Mouse (Mus musculus) neural tube, embryonic 14.5 days (tissue): ENCODE data around the gene Hoxc10. TPM values are rescaled to one million over a fixed set of nuclear protein-coding genes. Genes with fewer than 3 reads are reported as not detected.

ENCODE experiments used
- ATAC-seq: fragments of 200-750 bp; cut with Nextera tagmentation; 2 replicates; pipeline ENCODE4 v1.8.0; 2017; ENCODE audit warnings: low read depth, mild to moderate bottlenecking, moderate TSS enrichment, moderate library complexity
- H3K27ac ChIP-seq: fragments of 300-500 bp; sonication (generic); 2 replicates; pipeline ENCODE4 v1.5.1; 2014; ENCODE audit warnings: low read depth, mild to moderate bottlenecking, control low read depth, low read length, moderate library complexity, mixed read lengths
- H3K27me3 ChIP-seq: fragments of 300-500 bp; sonication (generic); 2 replicates; pipeline ENCODE4 v1.6.1; 2014; ENCODE audit warnings: low read length; ENCODE audit not compliant: control insufficient read depth, insufficient read depth
- H3K36me3 ChIP-seq: fragments of 300-500 bp; sonication (generic); 2 replicates; pipeline ENCODE4 v1.6.1; 2014; ENCODE audit warnings: low read length, mixed read lengths; ENCODE audit not compliant: control insufficient read depth, insufficient read depth
- H3K4me1 ChIP-seq: fragments of 300-500 bp; sonication (generic); 2 replicates; pipeline ENCODE4 v1.6.1; 2014; ENCODE audit warnings: low read length; ENCODE audit not compliant: control insufficient read depth, insufficient read depth
- H3K4me2 ChIP-seq: fragments of 300-500 bp; sonication (generic); 2 replicates; pipeline ENCODE4 v1.6.1; 2014; ENCODE audit warnings: mild to moderate bottlenecking, low read depth, low read length, control low read depth
- H3K4me3 ChIP-seq: fragments of 300-500 bp; sonication (generic); 2 replicates; pipeline ENCODE4 v1.5.1; 2014; ENCODE audit warnings: low read depth, low read length, control low read depth, mixed read lengths
- H3K9ac ChIP-seq: fragments of 300-500 bp; sonication (generic); replicated peaks from 2 replicates; pipeline ENCODE4 v1.6.1; 2014; ENCODE audit warnings: low read depth, mild to moderate bottlenecking, control low read depth, low read length, mixed read lengths
- H3K9me3 ChIP-seq: fragments of 300-500 bp; sonication (generic); 2 replicates; pipeline ENCODE4 v1.6.1; 2016; ENCODE audit warnings: low read length; ENCODE audit not compliant: control insufficient read depth
- WGBS: fragments of 180-500 bp; shearing (Covaris S2); extraction: QIAGEN DNeasy Blood & Tissue Kit; methylation state at CpG from one replicate; pipeline ENCODE4 v1.1.7; 2014; 5-methylcytosine and 5-hydroxymethylcytosine counted together
- polyA plus RNA-seq: library from polyadenylated mRNA; unstranded; fragments of >200 nt; fragmentation: Nextera tagmentation; extraction: Ambion mirVana; gene quantifications from 2 replicates; pipeline ENCODE4 v1.2.1, GENCODE M21; 2014

Hoxc10 gene
- polyA plus RNA-seq, 1 experiment from 2014 or later: 94.7 TPM

DNA sequence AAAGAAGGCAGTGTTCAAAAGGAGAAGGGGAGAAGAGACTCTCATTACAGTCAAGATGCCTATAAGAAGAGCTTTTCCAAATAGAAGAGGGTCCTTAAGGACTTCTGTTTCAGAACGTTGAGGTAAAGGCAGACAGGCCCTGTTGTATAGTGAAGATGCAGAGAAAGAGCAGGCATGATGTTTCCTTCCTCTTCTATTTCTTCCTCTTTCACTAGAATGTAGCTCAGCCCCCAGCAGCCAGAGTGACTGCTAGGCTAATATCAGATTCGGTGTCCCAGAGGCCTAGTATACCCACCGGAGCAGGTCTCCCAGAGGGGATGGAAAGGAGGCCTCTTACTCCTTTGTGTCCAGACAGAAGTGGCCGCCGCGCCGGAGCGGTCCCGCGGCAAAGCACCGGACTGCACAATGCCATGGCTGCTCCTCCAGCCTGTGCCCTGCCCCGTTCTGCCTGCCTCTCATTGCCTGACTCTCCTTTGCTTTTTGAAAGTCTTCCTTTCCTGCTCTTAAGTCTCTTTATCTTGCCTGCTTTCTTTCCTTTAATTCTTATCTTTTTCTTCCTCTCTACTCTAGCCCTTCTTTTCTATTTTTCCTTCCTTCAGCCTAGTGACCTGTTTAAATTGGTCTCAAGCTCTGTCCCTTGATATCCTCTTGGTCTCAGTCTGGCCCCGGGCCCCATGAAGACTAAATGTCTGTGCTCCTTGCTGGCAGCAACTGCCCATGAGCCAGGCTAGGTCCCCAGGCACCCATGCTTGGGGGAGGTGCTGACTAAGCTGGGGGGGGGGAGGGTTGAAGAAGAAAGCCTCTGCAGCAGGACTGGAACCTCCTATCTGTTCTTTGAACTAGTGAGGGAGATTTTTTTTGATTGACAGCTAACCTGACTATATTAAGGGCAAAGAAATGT is 12.3 kb downstream of the Hoxc10 start:
- Histone ChIP-seq H3K27me3 (no peaks in the 10 kb centered on the region), H3K27ac (peak overlapping the region; percentile 99), H3K9me3 (no peaks in the 10 kb centered on the region), H3K9ac (peak overlapping the region; percentile 100), H3K4me3 (peak overlapping the region; percentile 87), H3K4me2 (peak overlapping the region; percentile 94), H3K36me3 (no peaks in the 10 kb centered on the region), H3K4me1 (peaks cover 8% of the 10 kb centered on the region; the same call in 1 of the 2 replicates)
- WGBS: 1% methylated on average over 13 of the region's 13 CpGs
- no peak for ATAC-seq

DNA sequence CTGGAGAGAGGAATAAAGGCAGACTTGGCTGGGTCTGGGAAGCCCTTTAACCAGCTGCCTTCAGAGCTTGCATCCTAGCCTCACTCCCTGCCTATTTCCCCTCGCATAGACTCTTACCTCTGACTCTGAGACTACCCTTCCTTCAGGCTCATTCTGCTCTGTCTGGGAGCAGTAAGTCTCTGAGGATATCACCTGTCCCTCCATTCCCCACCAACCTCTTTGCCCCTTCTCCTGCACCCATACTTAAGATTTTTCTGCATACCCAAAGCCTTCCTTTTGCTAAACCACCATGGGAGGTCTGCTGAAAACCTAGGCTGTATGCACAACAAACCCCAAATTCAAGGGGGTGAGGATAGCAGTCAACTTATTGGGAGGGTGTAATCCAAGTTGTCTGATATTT is 13.3 kb downstream of the Hoxc10 start:
- Histone ChIP-seq H3K4me1 (peaks cover 11% of the 10 kb centered on the region; the same call in 1 of the 2 replicates), H3K9ac (peak overlapping the region; percentile 100)
- 6% methylated on average over 1 of the region's 1 CpGs for WGBS

DNA sequence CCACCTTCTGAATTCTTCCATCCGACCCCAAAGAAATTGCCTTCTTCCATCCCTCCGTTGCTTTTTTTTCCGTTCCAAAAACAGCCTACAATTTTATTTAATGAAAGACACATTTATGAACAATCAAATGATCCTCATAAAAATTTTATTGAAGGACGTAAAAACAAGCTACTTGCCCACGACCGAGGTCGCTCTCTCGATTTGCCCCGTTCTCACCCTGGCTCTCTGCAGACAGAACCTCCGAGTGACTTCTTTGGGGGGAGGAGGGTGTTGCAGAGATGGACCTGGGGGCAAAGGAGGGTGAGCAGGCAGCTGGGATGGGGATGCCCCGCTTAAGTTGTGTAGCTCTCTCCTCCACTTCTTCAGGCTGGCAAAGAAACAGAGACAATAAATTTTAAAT is 13.8 kb downstream of the Hoxc10 start:
- no peak for ATAC-seq
- Histone ChIP-seq H3K27ac (peak overlapping the region; percentile 99), H3K36me3 (no peaks in the 10 kb centered on the region), H3K9me3 (no peaks in the 10 kb centered on the region), H3K4me3 (peak overlapping the region; percentile 87), H3K9ac (peak overlapping the region; percentile 100), H3K27me3 (no peaks in the 10 kb centered on the region), H3K4me1 (peaks cover 14% of the 10 kb centered on the region; the same call in 1 of the 2 replicates), H3K4me2 (peak overlapping the region; percentile 94)
- 2% methylated on average over 11 of the region's 11 CpGs for WGBS

More for the DNA sequence above, 13.3 kb downstream of the Hoxc10 start:
- Histone ChIP-seq H3K27ac (peak overlapping the region; percentile 99), H3K4me2 (peak overlapping the region; percentile 94), H3K27me3 (no peaks in the 10 kb centered on the region), H3K4me3 (peak overlapping the region; percentile 87), H3K36me3 (no peaks in the 10 kb centered on the region), H3K9me3 (no peaks in the 10 kb centered on the region)
- ATAC-seq: no peak

DNA sequence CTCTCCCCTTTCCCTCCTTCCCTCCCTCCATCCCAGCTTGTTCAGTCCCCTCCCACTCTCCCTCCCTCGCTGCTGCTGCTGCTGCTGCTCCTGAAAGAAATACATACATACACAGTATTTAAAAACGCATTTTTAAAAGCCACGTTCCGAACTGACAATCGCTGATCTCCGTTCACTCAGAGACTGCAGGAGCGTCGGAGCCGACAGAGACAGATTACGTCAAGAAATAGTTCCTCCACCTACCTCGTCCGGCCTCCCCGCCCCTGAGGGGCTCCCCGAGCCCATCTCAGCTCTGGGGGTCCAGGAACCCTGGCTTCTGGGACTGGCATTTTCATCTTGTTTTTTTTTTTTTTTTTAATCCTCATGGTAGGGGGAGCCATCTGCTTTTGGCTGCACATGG is 14.3 kb downstream of the Hoxc10 start:
- Histone ChIP-seq H3K4me3 (peak overlapping the region; percentile 87), H3K27ac (peak overlapping the region; percentile 99), H3K4me1 (peaks cover 17% of the 10 kb centered on the region; the same call in 1 of the 2 replicates), H3K4me2 (peak overlapping the region; percentile 94), H3K27me3 (no peaks in the 10 kb centered on the region), H3K9ac (peak overlapping the region; percentile 100), H3K9me3 (no peaks in the 10 kb centered on the region), H3K36me3 (no peaks in the 10 kb centered on the region)
- under 1% methylated on average over 14 of the region's 14 CpGs for WGBS
- ATAC-seq: peak; percentile 9; the same call in 1 of the 2 replicates

- peak; percentile 4 for ATAC-seq
- peak overlapping the region; percentile 99 for H3K27ac ChIP-seq
- no peaks in the 10 kb centered on the region for H3K27me3 ChIP-seq
- H3K36me3 ChIP-seq: no peaks in the 10 kb centered on the region
- peak overlapping the region; percentile 87 for H3K4me3 ChIP-seq
- H3K4me2 ChIP-seq: peak overlapping the region; percentile 94
- H3K4me1 ChIP-seq: peaks cover 23% of the 10 kb centered on the region; the same call in 1 of the 2 replicates
- peak overlapping the region; percentile 100 for H3K9ac ChIP-seq
- H3K9me3 ChIP-seq: no peaks in the 10 kb centered on the region
- WGBS: under 1% methylated on average over 83 of the region's 88 CpGs
These were observed 15.0 kb downstream of the Hoxc10 start for GRCm38 (mm10) chr15:102981379-102982288.

- peak overlapping the region; percentile 100 for H3K9ac ChIP-seq
- H3K4me2 ChIP-seq: peak overlapping the region; percentile 94
- WGBS: 2% methylated on average over 12 of the region's 12 CpGs
- H3K27ac ChIP-seq: peak overlapping the region; percentile 99
- H3K9me3 ChIP-seq: no peaks in the 10 kb centered on the region
- no peaks in the 10 kb centered on the region for H3K36me3 ChIP-seq
- no peak for ATAC-seq
- H3K4me1 ChIP-seq: peaks cover 38% of the 10 kb centered on the region
- no peaks in the 10 kb centered on the region for H3K27me3 ChIP-seq
- H3K4me3 ChIP-seq: peak overlapping the region; percentile 87
These were observed 17.1 kb downstream of the Hoxc10 start for GRCm38 (mm10) chr15:102983716-102984115.

DNA sequence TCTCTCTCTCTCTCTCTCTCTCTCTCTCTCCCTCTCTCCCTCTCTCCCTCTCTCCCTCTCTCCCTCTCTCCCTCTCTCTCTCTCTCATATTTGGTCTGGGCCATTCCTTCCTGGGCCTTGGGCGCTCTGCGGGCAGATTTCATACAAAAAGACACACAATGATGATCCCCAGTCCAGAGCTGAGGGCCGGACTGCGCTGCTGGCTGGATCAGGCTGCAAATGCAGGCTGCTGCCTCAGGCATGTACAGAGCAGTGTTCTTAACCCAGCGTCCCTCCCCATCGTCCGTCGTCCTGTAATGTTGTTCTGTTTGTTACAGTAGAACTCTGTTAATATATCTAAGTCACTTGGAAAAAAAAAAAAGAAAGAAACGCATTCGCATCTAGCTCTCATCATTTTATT is 17.9 kb downstream of the Hoxc10 start:
- Histone ChIP-seq H3K27me3 (no peaks in the 10 kb centered on the region), H3K4me3 (peak overlapping the region; percentile 87), H3K27ac (peak overlapping the region; percentile 99), H3K36me3 (no peaks in the 10 kb centered on the region), H3K4me2 (peak overlapping the region; percentile 94), H3K9ac (peak overlapping the region; percentile 100), H3K9me3 (no peaks in the 10 kb centered on the region), H3K4me1 (peaks cover 45% of the 10 kb centered on the region)
- 4% methylated on average over 10 of the region's 10 CpGs for WGBS
- ATAC-seq: no peak

- Histone ChIP-seq H3K4me2 (peak overlapping the region; percentile 94), H3K27me3 (no peaks in the 10 kb centered on the region), H3K27ac (peak overlapping the region; percentile 99), H3K9me3 (no peaks in the 10 kb centered on the region), H3K36me3 (no peaks in the 10 kb centered on the region), H3K4me1 (peaks cover 49% of the 10 kb centered on the region), H3K9ac (peak overlapping the region; percentile 100), H3K4me3 (peak overlapping the region; percentile 87)
- 6% methylated on average over 3 of the region's 3 CpGs for WGBS
- ATAC-seq: no peak
These were observed 18.3 kb downstream of the Hoxc10 start for GRCm38 (mm10) chr15:102984925-102985324.
